Mouse (Mus musculus): ENCODE data around the gene Gm40193. TPM values are rescaled to one million over a fixed set of nuclear protein-coding genes. Genes with fewer than 3 reads are reported as not detected.
A peak's percentile ranks its signal among the peaks of the same experiment; 100 is the strongest.

Gm40193 gene
- polyA plus RNA-seq, 1 experiment from 2014 or later, result not detected

- H3K4me3 ChIP-seq, result 0 out of 2 replicates have a peak within 1 kb of the TSS, but pooled peaks have one; percentile 13
- H3K4me1 ChIP-seq, result peaks cover 37% of the 10 kb centered on the region
- WGBS, result 93% methylated on average over 7 of the region's 7 CpGs
- peaks cover 20% of the 10 kb centered on the region for H3K27me3 ChIP-seq (replicated peaks; ENCODE audit: low read depth, poor library complexity, severe bottlenecking)
- 0 out of 2 replicates have a peak within 1 kb of the TSS, but pooled peaks have one; percentile 14 for H3K27ac ChIP-seq (replicated peaks)
- DNase-seq (ENCODE audit: low spot score), result no peak
- H3K36me3 ChIP-seq (replicated peaks), result no peaks in the 10 kb centered on the region
- H3K9me3 ChIP-seq, result no peaks in the 10 kb centered on the region
These were observed 18.5 kb downstream of the Gm40193 start, which contains the start of gene Vmo1 for GRCm38 (mm10) chr11:70514288-70514687. Gene Vmo1 (minus strand): TSS chr11:70514616.

GRCm38 (mm10) chr11:70513520-70513919, 19.2 kb downstream of the Gm40193 start:
- Histone ChIP-seq H3K4me1 (peaks cover 35% of the 10 kb centered on the region), H3K36me3 (replicated peaks) (no peaks in the 10 kb centered on the region), H3K4me3 (0 out of 2 replicates have a peak overlapping the region, but pooled peaks have one; percentile 13), H3K9me3 (no peaks in the 10 kb centered on the region), H3K27me3 (replicated peaks; ENCODE audit: low read depth, poor library complexity, severe bottlenecking) (peaks cover 20% of the 10 kb centered on the region), H3K27ac (replicated peaks) (0 out of 2 replicates have a peak overlapping the region, but pooled peaks have one; percentile 14)
- no peak for DNase-seq (ENCODE audit: low spot score)
- 58% methylated on average over 11 of the region's 11 CpGs for WGBS

GRCm38 (mm10) chr11:70512709-70513342, 19.9 kb downstream of the Gm40193 start:
- no peaks in the 10 kb centered on the region for H3K9me3 ChIP-seq
- no peak for DNase-seq (ENCODE audit: low spot score)
- 73% methylated on average over 7 of the region's 7 CpGs for WGBS

GRCm38 (mm10) chr11:70511825-70512224, 20.9 kb downstream of the Gm40193 start:
- DNase-seq (ENCODE audit: low spot score), result no peak
- H3K4me1 ChIP-seq, result peaks cover 35% of the 10 kb centered on the region
- H3K36me3 ChIP-seq (replicated peaks), result no peaks in the 10 kb centered on the region
- no peak overlapping the region for H3K4me3 ChIP-seq
- H3K27ac ChIP-seq (replicated peaks), result no peak overlapping the region
- H3K27me3 ChIP-seq (replicated peaks; ENCODE audit: low read depth, poor library complexity, severe bottlenecking), result peaks cover 20% of the 10 kb centered on the region
- no peaks in the 10 kb centered on the region for H3K9me3 ChIP-seq
- WGBS, result 91% methylated on average over 7 of the region's 7 CpGs

More at GRCm38 (mm10) chr11:70512709-70513342, 19.9 kb downstream of the Gm40193 start:
- Histone ChIP-seq H3K4me3 (no peak overlapping the region), H3K27ac (replicated peaks) (no peak overlapping the region), H3K36me3 (replicated peaks) (no peaks in the 10 kb centered on the region), H3K27me3 (replicated peaks; ENCODE audit: low read depth, poor library complexity, severe bottlenecking) (peaks cover 20% of the 10 kb centered on the region), H3K4me1 (peaks cover 35% of the 10 kb centered on the region)

GRCm38 (mm10) chr11:70511242-70511641, 21.5 kb downstream of the Gm40193 start:
- WGBS, result 65% methylated on average over 2 of the region's 2 CpGs
- Histone ChIP-seq H3K4me3 (no peak overlapping the region), H3K9me3 (no peaks in the 10 kb centered on the region), H3K4me1 (peaks cover 35% of the 10 kb centered on the region), H3K27ac (replicated peaks) (no peak overlapping the region), H3K36me3 (replicated peaks) (no peaks in the 10 kb centered on the region), H3K27me3 (replicated peaks; ENCODE audit: low read depth, poor library complexity, severe bottlenecking) (peaks cover 20% of the 10 kb centered on the region)
- DNase-seq (ENCODE audit: low spot score), result no peak

GRCm38 (mm10) chr11:70509753-70510564, 22.8 kb downstream of the Gm40193 start:
- Histone ChIP-seq H3K27me3 (replicated peaks; ENCODE audit: low read depth, poor library complexity, severe bottlenecking) (peaks cover 20% of the 10 kb centered on the region), H3K4me1 (peaks cover 35% of the 10 kb centered on the region), H3K36me3 (replicated peaks) (no peaks in the 10 kb centered on the region), H3K27ac (replicated peaks) (no peak overlapping the region), H3K9me3 (no peaks in the 10 kb centered on the region), H3K4me3 (peak overlapping the region; percentile 41)
- DNase-seq (ENCODE audit: low spot score), result peak; percentile 71
- 9% methylated on average over 19 of the region's 19 CpGs for WGBS

- H3K4me3 ChIP-seq, result no peak overlapping the region
- DNase-seq (ENCODE audit: low spot score), result no peak
- H3K4me1 ChIP-seq, result peaks cover 21% of the 10 kb centered on the region
- WGBS, result 75% methylated on average over 7 of the region's 7 CpGs
- H3K9me3 ChIP-seq, result no peaks in the 10 kb centered on the region
- H3K36me3 ChIP-seq (replicated peaks), result no peaks in the 10 kb centered on the region
- peaks cover 17% of the 10 kb centered on the region for H3K27me3 ChIP-seq (replicated peaks; ENCODE audit: low read depth, poor library complexity, severe bottlenecking)
- H3K27ac ChIP-seq (replicated peaks), result no peak overlapping the region
These were observed 25.7 kb downstream of the Gm40193 start for GRCm38 (mm10) chr11:70506962-70507515.

GRCm38 (mm10) chr11:70506385-70506784, 26.4 kb downstream of the Gm40193 start:
- H3K36me3 ChIP-seq (replicated peaks), result no peaks in the 10 kb centered on the region
- H3K4me1 ChIP-seq, result peaks cover 19% of the 10 kb centered on the region
- 28% methylated on average over 4 of the region's 4 CpGs for WGBS
- H3K27me3 ChIP-seq (replicated peaks; ENCODE audit: low read depth, poor library complexity, severe bottlenecking), result peaks cover 17% of the 10 kb centered on the region
- peak; percentile 63 for DNase-seq (ENCODE audit: low spot score)
- no peak overlapping the region for H3K4me3 ChIP-seq
- H3K9me3 ChIP-seq, result no peaks in the 10 kb centered on the region
- no peak overlapping the region for H3K27ac ChIP-seq (replicated peaks)

- Histone ChIP-seq H3K27ac (replicated peaks) (no peak within 1 kb of the TSS), H3K36me3 (replicated peaks) (no peaks in the 10 kb centered on the region), H3K27me3 (replicated peaks; ENCODE audit: low read depth, poor library complexity, severe bottlenecking) (peaks cover 13% of the 10 kb centered on the region), H3K4me3 (no peak within 1 kb of the TSS), H3K4me1 (peaks cover 7% of the 10 kb centered on the region), H3K9me3 (no peaks in the 10 kb centered on the region)
- WGBS, result 78% methylated on average over 9 of the region's 9 CpGs
- no peak for DNase-seq (ENCODE audit: low spot score)
These were observed 27.8 kb downstream of the Gm40193 start, which contains the start of gene Tm4sf5 for GRCm38 (mm10) chr11:70504970-70505369. Gene Tm4sf5 (plus strand): TSS chr11:70505244.

- DNase-seq (ENCODE audit: low spot score), result no peak
- Histone ChIP-seq H3K4me1 (no peaks in the 10 kb centered on the region), H3K9me3 (no peaks in the 10 kb centered on the region), H3K27ac (replicated peaks) (no peak overlapping the region), H3K27me3 (replicated peaks; ENCODE audit: low read depth, poor library complexity, severe bottlenecking) (no peaks in the 10 kb centered on the region), H3K36me3 (replicated peaks) (no peaks in the 10 kb centered on the region), H3K4me3 (no peak overlapping the region)
- 69% methylated on average over 3 of the region's 3 CpGs for WGBS
These were observed 30.7 kb downstream of the Gm40193 start for GRCm38 (mm10) chr11:70502018-70502417.

GRCm38 (mm10) chr11:70500476-70500812, 32.3 kb downstream of the Gm40193 start:
- no peak for DNase-seq (ENCODE audit: low spot score)
- H3K4me1 ChIP-seq, result no peaks in the 10 kb centered on the region
- no peaks in the 10 kb centered on the region for H3K9me3 ChIP-seq
- H3K4me3 ChIP-seq, result no peak overlapping the region
- H3K27me3 ChIP-seq (replicated peaks; ENCODE audit: low read depth, poor library complexity, severe bottlenecking), result no peaks in the 10 kb centered on the region
- 90% methylated on average over 1 of the region's 1 CpGs for WGBS
- H3K36me3 ChIP-seq (replicated peaks), result no peaks in the 10 kb centered on the region
- H3K27ac ChIP-seq (replicated peaks), result no peak overlapping the region

- WGBS, result 77% methylated on average over 14 of the region's 14 CpGs
- H3K4me1 ChIP-seq, result no peaks in the 10 kb centered on the region
- H3K4me3 ChIP-seq, result no peak overlapping the region
- no peak for DNase-seq (ENCODE audit: low spot score)
- H3K27ac ChIP-seq (replicated peaks), result no peak overlapping the region
- H3K27me3 ChIP-seq (replicated peaks; ENCODE audit: low read depth, poor library complexity, severe bottlenecking), result no peaks in the 10 kb centered on the region
- no peaks in the 10 kb centered on the region for H3K36me3 ChIP-seq (replicated peaks)
- no peaks in the 10 kb centered on the region for H3K9me3 ChIP-seq
These were observed 32.9 kb downstream of the Gm40193 start for GRCm38 (mm10) chr11:70499566-70500475.

All from embryonic facial prominence, embryonic 10.5 days (tissue).